9 mouse cellular contexts compared by ENCODE assay signal in genomic region chr11:98088224-98088623, GRCm38 (mm10). TPM values are rescaled to one million over a fixed set of nuclear protein-coding genes. Genes with fewer than 3 reads are reported as not detected.
A peak's percentile ranks its signal among the peaks of the same experiment; 100 is the strongest.
DNase-seq lines count a peak whose midpoint lies in the region; ATAC-seq and TF ChIP-seq lines count a peak whose summit lies in the region.
"Had no signal": no experiment of that assay in that cellular context is flagged by ENCODE, and none has a peak within 500 bp of the region (broad histone marks: within the 10 kb centered on the region; RNA-seq: fewer than 3 reads in every experiment).

No protein-coding gene starts in this region.

- no peaks in the 10 kb centered on the region for H3K27me3 ChIP-seq in midbrain, postnatal 0 days (ENCODE audit: insufficient read depth, low read length)
- no peaks in the 10 kb centered on the region for H3K27me3 ChIP-seq in midbrain, embryonic 16.5 days (ENCODE audit: control insufficient read depth, insufficient read depth, low read depth, low read length)

- no peaks in the 10 kb centered on the region for H3K9me3 ChIP-seq in midbrain, postnatal 0 days (ENCODE audit: low read length)
- H3K9me3 ChIP-seq in midbrain, embryonic 16.5 days (replicated peaks; ENCODE audit: control insufficient read depth, low read length, poor library complexity, severe bottlenecking) = no peaks in the 10 kb centered on the region

- WGBS in midbrain, postnatal 0 days = 58% methylated on average over 7 of the region's 7 CpGs
- 48% methylated on average over 7 of the region's 7 CpGs for WGBS in midbrain, embryonic 16.5 days

- no peak overlapping the region for H3K9ac ChIP-seq in midbrain, postnatal 0 days (replicated peaks; ENCODE audit: low read length, poor library complexity, severe bottlenecking)
- no peak overlapping the region for H3K9ac ChIP-seq in midbrain, embryonic 16.5 days (ENCODE audit: low read depth, low read length)

- no peak overlapping the region for H3K27ac ChIP-seq in midbrain, postnatal 0 days (ENCODE audit: low read depth, low read length)
- no peak overlapping the region for H3K27ac ChIP-seq in midbrain, embryonic 16.5 days (ENCODE audit: low read length)
- H3K27ac ChIP-seq: macrophage had no signal

- H3K4me1 ChIP-seq in midbrain, postnatal 0 days (ENCODE audit: insufficient read depth, low read length) = no peaks in the 10 kb centered on the region
- no peaks in the 10 kb centered on the region for H3K4me1 ChIP-seq in midbrain, embryonic 16.5 days (ENCODE audit: control insufficient read depth, insufficient read depth, low read length)

- no peak for ATAC-seq in midbrain, postnatal 0 days (ENCODE audit: low FRiP score)
- ATAC-seq in midbrain, embryonic 16.5 days = no peak
- ATAC-seq in activated CD4-positive, CD25-positive, alpha-beta regulatory T cell, adult 4 months = no peak

- no peak overlapping the region for H3K4me2 ChIP-seq in midbrain, postnatal 0 days (ENCODE audit: low read depth, low read length, poor library complexity, severe bottlenecking)
- no peak overlapping the region for H3K4me2 ChIP-seq in midbrain, embryonic 16.5 days (ENCODE audit: low read length)

- DNase-seq in midbrain, postnatal 0 days (ENCODE audit: low spot score) = peak; percentile 40
- peak; percentile 56 for DNase-seq in adrenal gland, postnatal 25 days
- peak; percentile 27 for DNase-seq in gastrocnemius, postnatal 25 days
- peak; percentile 62 for DNase-seq in kidney, postnatal 10 days
- peak; percentile 21 for DNase-seq in right cerebral cortex, postnatal 25 days
- DNase-seq in natural killer cell, adult 2 months (ENCODE audit: low spot score in 2 of 2) = no peak

- peaks cover 31% of the 10 kb centered on the region for H3K36me3 ChIP-seq in midbrain, postnatal 0 days (ENCODE audit: insufficient read depth, low read length)
- H3K36me3 ChIP-seq in midbrain, embryonic 16.5 days (ENCODE audit: control insufficient read depth, insufficient read depth, low read length) = peaks cover 27% of the 10 kb centered on the region

- H3K4me3 ChIP-seq in midbrain, postnatal 0 days (ENCODE audit: low read depth, low read length) = no peak overlapping the region
- H3K4me3 ChIP-seq in midbrain, embryonic 16.5 days (ENCODE audit: low read depth, low read length) = no peak overlapping the region

- no peak for TF ChIP-seq CTCF in midbrain, postnatal 0 days (IDR thresholded peaks at IDR 0.05)

RNA-seq across cellular contexts. Expression of gene Stac2, which starts 35.0 kb away (rescaled TPM):
- 4.4 and 8.3 TPM in 2 replicates for total RNA-seq in midbrain, postnatal 0 days (2014; rRNA removed)
- 3.5 and 4.1 TPM in 2 replicates for polyA plus RNA-seq in midbrain, postnatal 0 days (2015; fragmentation: Nextera tagmentation; extraction: Ambion mirVana)
- 2.6 and 4.0 TPM in 2 replicates for polyA plus RNA-seq in midbrain, embryonic 16.5 days (2015; fragmentation: Nextera tagmentation; extraction: Ambion mirVana)
- total RNA-seq in adrenal gland, postnatal 25 days (2021) = 1.9 and 2.2 TPM in 2 replicates
- total RNA-seq in gastrocnemius, postnatal 25 days (2021) = under 1 TPM in 1 of 2 experiments, not detected in 1; 0.13 TPM
- polyA plus RNA-seq in activated CD4-positive, CD25-positive, alpha-beta regulatory T cell, adult 4 months (2017; shearing (Covaris generic)) = under 1 TPM in 1 of 2 experiments, not detected in 1; 0.37 TPM

Comparison
In these comparisons a context has a peak if more than half of its experiments do, and no peak if none do; other contexts are left out.
1. DNase-seq: peak in midbrain, postnatal 0 days (single experiment), adrenal gland, postnatal 25 days (single experiment), gastrocnemius, postnatal 25 days (single experiment), kidney, postnatal 10 days (single experiment) and right cerebral cortex, postnatal 25 days (single experiment); none in natural killer cell, adult 2 months (0 of 2).